Mouse (Mus musculus) limb, embryonic 14.5 days (tissue): ENCODE results near the gene Gm6401. TPM values are rescaled to one million over a fixed set of nuclear protein-coding genes. Genes with fewer than 3 reads are reported as not detected.
"Not testable (repeated sequence)": the region's sequence is repeated elsewhere in the genome, so short reads cannot be mapped to it uniquely, and the experiment has no call there.

Experiments
- ATAC-seq: fragments of 200-750 bp; cut with Nextera tagmentation; 2 replicates; pipeline ENCODE4 v1.8.0; 2017; ENCODE audit warnings: low read depth, moderate number of reproducible peaks, moderate TSS enrichment; ENCODE audit not compliant: low FRiP score
- DNase-seq: peaks from one replicate; pipeline ENCODE4 v3.0.0-alpha.2; 2015; ENCODE audit warnings: low spot score
- H3K27ac ChIP-seq: fragments of 300-500 bp; sonication (generic); replicated peaks from 2 replicates; pipeline ENCODE4 v1.5.1; 2014; ENCODE audit warnings: low read depth, mild to moderate bottlenecking, low read length, moderate library complexity, mixed read lengths
- H3K27me3 ChIP-seq: fragments of 300-500 bp; sonication (generic); 2 replicates; pipeline ENCODE4 v1.6.1; 2014; ENCODE audit warnings: low read length, mixed read lengths; ENCODE audit not compliant: control insufficient read depth, insufficient read depth
- H3K36me3 ChIP-seq: fragments of 300-500 bp; sonication (generic); 2 replicates; pipeline ENCODE4 v1.6.1; 2014; ENCODE audit warnings: mild to moderate bottlenecking, low read length, moderate library complexity, mixed read lengths; ENCODE audit not compliant: control insufficient read depth, insufficient read depth
- H3K4me1 ChIP-seq: fragments of 300-500 bp; sonication (generic); 2 replicates; pipeline ENCODE4 v1.6.1; 2014; ENCODE audit warnings: antibody characterized with exemption, low read length, mixed read lengths; ENCODE audit not compliant: control insufficient read depth, insufficient read depth
- H3K4me2 ChIP-seq: fragments of 300-500 bp; sonication (generic); replicated peaks from 2 replicates; pipeline ENCODE4 v1.6.1; 2014; ENCODE audit warnings: low read depth, mild to moderate bottlenecking, low read length, moderate library complexity; ENCODE audit not compliant: severe bottlenecking
- H3K4me3 ChIP-seq: fragments of 300-500 bp; sonication (generic); replicated peaks from 2 replicates; pipeline ENCODE4 v1.5.1; 2014; ENCODE audit warnings: low read length
- H3K9ac ChIP-seq: fragments of 300-500 bp; sonication (generic); 2 replicates; pipeline ENCODE4 v1.6.1; 2014; ENCODE audit warnings: mild to moderate bottlenecking, low read depth, low read length, moderate library complexity; ENCODE audit not compliant: severe bottlenecking
- H3K9me3 ChIP-seq: fragments of 300-500 bp; sonication (generic); 2 replicates; pipeline ENCODE4 v1.6.1; 2016; ENCODE audit warnings: low read length; ENCODE audit not compliant: control insufficient read depth
- WGBS: fragments of 180-500 bp; shearing (Covaris S2); extraction: QIAGEN DNeasy Blood & Tissue Kit; methylation state at CpG from one replicate; pipeline ENCODE4 v1.1.7; 2014; 5-methylcytosine and 5-hydroxymethylcytosine counted together
- polyA plus RNA-seq, 2 experiments: library from polyadenylated mRNA; depleted of rRNA in 1 of 2; stranded (reverse) in 1 of 2; unstranded in 1 of 2; fragments of >200 nt; fragmentation: Nextera tagmentation in 1 of 2; extraction: Ambion mirVana in 1 of 2; gene quantifications; 2 replicates each; pipeline versions ENCODE4 v1.2.1 to v1.2.3; 2012 to 2014

The Gm6401 gene
- polyA plus RNA-seq (2012; rRNA removed): not detected in 2 replicates
- not detected in 2 replicates for polyA plus RNA-seq (2014; fragmentation: Nextera tagmentation; extraction: Ambion mirVana)

DNA sequence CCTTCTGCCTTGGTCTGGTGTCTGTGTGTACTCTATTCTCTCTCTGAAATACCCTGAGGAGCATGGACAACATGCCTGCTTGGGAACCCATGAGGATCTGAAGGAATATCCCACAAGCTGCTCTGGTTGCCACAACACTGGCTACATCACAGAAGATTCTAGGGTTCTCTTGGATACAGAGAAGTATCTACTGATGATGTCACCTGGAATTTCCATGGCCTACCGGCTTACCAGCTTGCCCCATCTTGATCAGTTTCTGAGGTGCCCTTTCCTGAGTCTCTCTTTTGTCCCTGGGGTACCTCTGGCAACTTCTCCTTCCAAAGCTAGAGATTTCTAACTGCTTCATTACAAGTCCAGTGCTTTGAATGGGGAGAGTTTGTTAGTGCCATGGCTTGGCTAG is at the start of gene Gm6401:
TSS of gene Gm6401 (minus strand) at position 101 of the 400 bp plus-strand sequence.
- H3K9ac ChIP-seq, ATAC-seq, DNase-seq, H3K4me1 ChIP-seq, H3K27me3 ChIP-seq, H3K9me3 ChIP-seq, H3K4me3 ChIP-seq, H3K36me3 ChIP-seq, H3K4me2 ChIP-seq, H3K27ac ChIP-seq: not testable (repeated sequence)
- 92% methylated on average over 1 of the region's 1 CpGs for WGBS

- ATAC-seq, DNase-seq, H3K4me1 ChIP-seq, H3K27me3 ChIP-seq, H3K36me3 ChIP-seq, H3K9ac ChIP-seq, H3K4me3 ChIP-seq, H3K4me2 ChIP-seq, H3K27ac ChIP-seq, H3K9me3 ChIP-seq: not testable (repeated sequence)
- WGBS: no CpG with 5 or more reads among the region's 1 CpGs
These were observed 15.5 kb upstream of the Gm6401 start, which contains the start of gene Gm3543 for GRCm38 (mm10) chr14:41983225-41983624. Gene Gm3543 (minus strand): TSS chr14:41983325.

DNA sequence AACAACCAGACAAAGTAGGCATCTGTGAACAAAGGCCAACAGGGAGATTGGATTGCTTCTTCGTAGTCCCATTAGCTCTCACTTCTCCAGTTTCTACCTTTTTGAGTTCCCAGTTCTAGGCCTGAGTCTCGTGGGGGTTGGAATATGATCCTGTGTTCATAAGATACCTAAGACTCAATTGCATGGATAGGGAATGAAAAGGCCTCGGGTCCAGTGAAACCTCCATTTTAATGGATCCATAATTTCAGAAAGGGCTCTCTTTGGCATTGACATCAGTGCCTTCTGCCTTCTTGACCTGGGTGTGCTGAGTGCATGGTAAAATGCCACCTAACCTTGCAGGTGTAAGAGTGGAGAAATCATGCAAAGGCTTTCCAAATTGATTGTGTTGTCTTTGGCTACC is 869 bp upstream of the Gm6401 start:
- H3K27ac ChIP-seq, H3K9ac ChIP-seq, H3K4me3 ChIP-seq, ATAC-seq, H3K4me2 ChIP-seq, H3K9me3 ChIP-seq, H3K27me3 ChIP-seq, H3K36me3 ChIP-seq, DNase-seq, H3K4me1 ChIP-seq: not testable (repeated sequence)
- 61% methylated on average over 3 of the region's 3 CpGs for WGBS

DNA sequence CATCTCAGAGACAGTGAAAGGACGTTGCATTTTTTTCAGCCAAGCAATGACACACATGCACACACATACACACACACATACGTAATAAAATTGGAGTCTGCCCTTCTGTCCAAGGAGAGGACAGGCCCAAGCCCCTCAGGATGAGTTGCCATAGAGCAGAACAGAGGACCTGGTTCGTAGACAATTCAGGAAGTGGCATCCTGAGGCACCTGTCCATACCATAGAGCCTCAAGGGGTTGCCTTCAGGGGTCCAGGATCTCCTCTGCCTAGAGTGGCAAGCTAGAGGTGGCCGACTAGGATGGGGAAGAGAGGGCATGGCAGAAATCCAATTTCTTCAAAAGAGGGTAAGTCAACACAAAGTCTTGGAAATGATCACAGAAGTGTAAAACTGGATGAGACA is 3.6 kb downstream of the Gm6401 start:
- not testable (repeated sequence) for H3K4me3 ChIP-seq, ATAC-seq, H3K4me2 ChIP-seq, H3K9ac ChIP-seq, H3K4me1 ChIP-seq, H3K27ac ChIP-seq, H3K36me3 ChIP-seq, H3K27me3 ChIP-seq, H3K9me3 ChIP-seq, DNase-seq
- 65% methylated on average over 4 of the region's 4 CpGs for WGBS

DNA sequence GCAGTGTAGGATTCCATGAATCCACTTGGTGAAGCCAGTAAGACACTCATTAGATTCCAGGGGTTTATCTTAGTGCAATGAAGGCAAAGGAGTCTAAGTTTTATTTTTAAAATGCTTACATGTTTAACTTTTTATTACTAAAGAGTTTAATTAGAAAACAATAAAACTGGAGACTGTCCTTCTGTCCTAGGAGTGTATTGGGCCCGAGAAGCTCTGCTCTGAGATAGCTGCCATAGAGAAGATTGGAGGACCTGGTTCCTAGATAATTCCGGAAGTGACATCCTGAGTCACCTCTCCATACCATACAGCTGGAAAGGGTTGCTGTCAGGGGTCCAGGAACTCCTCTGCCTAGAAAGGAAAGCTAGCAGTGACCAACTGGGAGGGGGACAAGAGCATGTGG is 24.0 kb downstream of the Gm6401 start, which contains the start of gene 1700024B05Rik:
TSS of gene 1700024B05Rik (plus strand) at position 301 of the 400 bp plus-strand sequence.
- DNase-seq, ATAC-seq, H3K27me3 ChIP-seq, H3K9ac ChIP-seq, H3K4me2 ChIP-seq, H3K4me1 ChIP-seq, H3K9me3 ChIP-seq, H3K27ac ChIP-seq, H3K4me3 ChIP-seq, H3K36me3 ChIP-seq: not testable (repeated sequence)
- 92% methylated on average over 1 of the region's 2 CpGs for WGBS

DNA sequence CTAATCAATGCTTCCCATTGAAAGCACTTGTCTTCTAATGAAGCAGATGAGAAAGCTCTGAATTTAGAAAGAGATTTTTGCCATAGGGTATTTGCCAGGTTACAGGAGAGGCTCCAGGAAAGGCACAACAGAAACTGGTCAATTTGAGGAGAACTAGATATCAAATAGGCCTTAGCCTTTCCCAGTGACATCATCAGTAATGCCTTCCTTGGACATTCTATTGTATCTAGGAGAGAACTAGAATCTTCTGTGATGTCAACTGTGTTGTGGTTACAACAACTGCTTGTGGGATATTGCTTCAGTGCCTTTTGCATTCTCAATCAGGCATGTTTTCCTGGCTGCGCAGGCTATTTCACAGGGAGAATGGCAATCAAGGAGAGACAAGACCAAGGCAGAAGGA is 43.1 kb downstream of the Gm6401 start, which contains the start of gene 1700049E17Rik1:
TSS of gene 1700049E17Rik1 (plus strand) at position 301 of the 400 bp plus-strand sequence.
- no CpG with 5 or more reads among the region's 1 CpGs for WGBS
- DNase-seq, ATAC-seq, H3K36me3 ChIP-seq, H3K27me3 ChIP-seq, H3K4me1 ChIP-seq, H3K9me3 ChIP-seq, H3K4me2 ChIP-seq, H3K27ac ChIP-seq, H3K9ac ChIP-seq, H3K4me3 ChIP-seq: not testable (repeated sequence)

Other genes with a start within 250 kb of the Gm6401 start
- not detected in 2 replicates for gene Gm7929, start 217.3 kb downstream of the Gm6401 start, polyA plus RNA-seq (2012; rRNA removed)
- not detected in 2 replicates for gene Gm7929, start 217.3 kb downstream of the Gm6401 start, polyA plus RNA-seq (2014; fragmentation: Nextera tagmentation; extraction: Ambion mirVana)
- not detected in 2 replicates for gene Gm47189, start 195.5 kb downstream of the Gm6401 start, polyA plus RNA-seq (2012; rRNA removed)
- gene Gm47189, start 195.5 kb downstream of the Gm6401 start, polyA plus RNA-seq (2014; fragmentation: Nextera tagmentation; extraction: Ambion mirVana): not detected in 2 replicates
- not detected in 2 replicates for gene Gm7980, start 60.6 kb downstream of the Gm6401 start, polyA plus RNA-seq (2012; rRNA removed)
- not detected in 2 replicates for gene Gm7980, start 60.6 kb downstream of the Gm6401 start, polyA plus RNA-seq (2014; fragmentation: Nextera tagmentation; extraction: Ambion mirVana)
- not detected in 2 replicates for gene 1700049E17Rik1, start 43.0 kb downstream of the Gm6401 start, polyA plus RNA-seq (2012; rRNA removed)
- not detected in 2 replicates for gene 1700049E17Rik1, start 43.0 kb downstream of the Gm6401 start, polyA plus RNA-seq (2014; fragmentation: Nextera tagmentation; extraction: Ambion mirVana)
- not detected in 2 replicates for gene 1700024B05Rik, start 23.9 kb downstream of the Gm6401 start, polyA plus RNA-seq (2012; rRNA removed)
- not detected in 2 replicates for gene 1700024B05Rik, start 23.9 kb downstream of the Gm6401 start, polyA plus RNA-seq (2014; fragmentation: Nextera tagmentation; extraction: Ambion mirVana)
- gene Gm3543, start 15.4 kb upstream of the Gm6401 start, polyA plus RNA-seq (2012; rRNA removed): not detected in 2 replicates
- gene Gm3543, start 15.4 kb upstream of the Gm6401 start, polyA plus RNA-seq (2014; fragmentation: Nextera tagmentation; extraction: Ambion mirVana): not detected in 2 replicates
- gene Gm7951, start 149.4 kb upstream of the Gm6401 start, polyA plus RNA-seq (2012; rRNA removed): not detected in 2 replicates
- gene Gm7951, start 149.4 kb upstream of the Gm6401 start, polyA plus RNA-seq (2014; fragmentation: Nextera tagmentation; extraction: Ambion mirVana): not detected in 2 replicates
- not detected in 2 replicates for gene Gm17027, start 194.7 kb upstream of the Gm6401 start, polyA plus RNA-seq (2012; rRNA removed)
- gene Gm17027, start 194.7 kb upstream of the Gm6401 start, polyA plus RNA-seq (2014; fragmentation: Nextera tagmentation; extraction: Ambion mirVana): not detected in 2 replicates
- not detected in 2 replicates for gene Gm3573, start 222.9 kb upstream of the Gm6401 start, polyA plus RNA-seq (2012; rRNA removed)
- not detected in 2 replicates for gene Gm3573, start 222.9 kb upstream of the Gm6401 start, polyA plus RNA-seq (2014; fragmentation: Nextera tagmentation; extraction: Ambion mirVana)